Mouse (Mus musculus) cortical plate, adult 2 months (tissue): ENCODE results near the gene Tcp11. TPM values are rescaled to one million over a fixed set of nuclear protein-coding genes. Genes with fewer than 3 reads are reported as not detected.
A peak's percentile ranks its signal among the peaks of the same experiment; 100 is the strongest.

Experiments used
- H3K27ac ChIP-seq: fragments of 200-500 bp; 2 replicates; pipeline ENCODE4 v1.5.1; 2012; ENCODE audit warnings: low read length, control low read depth, inconsistent platforms; ENCODE audit not compliant: insufficient read depth
- H3K4me1 ChIP-seq: fragments of 200-500 bp; 2 replicates; pipeline ENCODE4 v1.6.1; 2011; ENCODE audit warnings: low read length; ENCODE audit not compliant: control insufficient read depth, insufficient read depth
- H3K4me3 ChIP-seq: fragments of 200-500 bp; 2 replicates; pipeline ENCODE4 v1.5.1; 2011; ENCODE audit warnings: mild to moderate bottlenecking, low read length, control low read depth; ENCODE audit not compliant: insufficient read depth
- CTCF ChIP-seq: fragments of 200-500 bp; IDR thresholded peaks from 2 replicates; pipeline ENCODE4 v1.5.1; 2011; ENCODE audit warnings: mild to moderate bottlenecking, control low read depth, low read length; ENCODE audit not compliant: insufficient read depth; ENCODE audit errors: extremely low read depth
- POLR2A ChIP-seq: fragments of 200-500 bp; IDR thresholded peaks from 2 replicates; pipeline ENCODE4 v1.6.1; 2011; ENCODE audit warnings: mild to moderate bottlenecking, low read length, control low read depth; ENCODE audit not compliant: insufficient read depth; ENCODE audit errors: extremely low read depth
- polyA plus RNA-seq: library from polyadenylated mRNA; depleted of rRNA; stranded (reverse); fragments of >200 nt; gene quantifications from 2 replicates; pipeline ENCODE4 v1.2.3, GENCODE M21; 2012

Gene Tcp11
- polyA plus RNA-seq, 1 experiment: 0.44 TPM

DNA sequence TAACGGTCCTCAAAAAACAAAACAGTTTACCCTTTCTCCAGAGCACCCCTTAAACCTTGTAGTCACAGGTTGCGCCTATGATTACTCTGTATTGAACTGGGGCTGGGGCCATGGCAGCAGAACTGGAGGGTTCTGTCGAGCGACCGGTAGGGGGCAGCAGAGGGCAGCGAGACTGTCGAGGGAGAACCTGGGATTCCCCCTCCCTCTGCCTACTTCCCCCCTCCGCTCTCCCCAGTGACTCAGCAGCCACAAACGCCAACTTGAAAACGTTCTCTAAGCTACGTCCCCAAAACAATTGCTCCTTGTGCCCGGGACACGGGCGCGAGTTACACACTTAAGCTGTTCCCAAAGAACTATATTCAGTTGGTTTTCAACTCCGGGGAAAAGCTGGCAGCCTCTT, 4.5 kb upstream of the Tcp11 start:
- no peaks in the 10 kb centered on the region for H3K4me1 ChIP-seq
- no peak overlapping the region for H3K4me3 ChIP-seq
- no peak for TF ChIP-seq POLR2A
- peak; percentile 80 for TF ChIP-seq CTCF
- H3K27ac ChIP-seq: no peak overlapping the region

DNA sequence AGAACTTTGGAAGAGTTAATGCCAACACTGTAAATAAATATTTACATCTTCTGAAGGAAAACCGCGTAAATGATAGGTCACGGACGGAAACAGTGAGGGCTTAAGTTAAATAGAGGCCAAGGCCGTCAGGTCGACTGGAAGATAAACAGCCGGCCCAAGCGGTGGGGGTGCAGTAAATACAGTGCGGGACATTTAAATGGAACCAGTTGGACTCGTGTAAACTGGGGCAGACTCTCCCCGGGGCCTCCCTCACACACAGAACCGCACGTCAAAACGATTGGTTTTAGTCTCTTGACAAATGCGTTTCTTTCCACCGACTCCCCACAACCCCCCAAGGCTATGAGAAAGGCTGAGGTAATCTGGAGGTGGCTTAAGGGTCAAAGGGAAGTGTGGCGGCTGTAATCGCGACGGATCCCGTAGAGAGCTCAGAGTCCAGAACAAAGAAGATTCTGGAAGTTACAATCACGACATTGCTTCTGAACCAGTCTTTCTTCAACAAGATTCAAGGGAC, 4.0 kb upstream of the Tcp11 start:
- no peak overlapping the region for H3K4me3 ChIP-seq
- no peak overlapping the region for H3K27ac ChIP-seq
- TF ChIP-seq CTCF: no peak
- no peak for TF ChIP-seq POLR2A
- no peaks in the 10 kb centered on the region for H3K4me1 ChIP-seq

- H3K4me3 ChIP-seq: no peak overlapping the region
- no peak overlapping the region for H3K27ac ChIP-seq
- TF ChIP-seq CTCF: no peak
- no peak for TF ChIP-seq POLR2A
- no peaks in the 10 kb centered on the region for H3K4me1 ChIP-seq
Observed at GRCm38 (mm10) chr17:28082863-28083262, 2.4 kb upstream of the Tcp11 start.

GRCm38 (mm10) chr17:28081856-28082255, 1.4 kb upstream of the Tcp11 start:
- TF ChIP-seq CTCF: no peak
- TF ChIP-seq POLR2A: no peak
- Histone ChIP-seq H3K27ac (no peak overlapping the region), H3K4me1 (no peaks in the 10 kb centered on the region), H3K4me3 (no peak overlapping the region)

GRCm38 (mm10) chr17:28081385-28081784, 946 bp upstream of the Tcp11 start:
- Histone ChIP-seq H3K4me3 (no peak overlapping the region), H3K4me1 (no peaks in the 10 kb centered on the region), H3K27ac (no peak overlapping the region)
- TF ChIP-seq CTCF (peak; percentile 50), POLR2A (no peak)

- TF ChIP-seq POLR2A (no peak), CTCF (no peak)
- Histone ChIP-seq H3K4me1 (no peaks in the 10 kb centered on the region), H3K27ac (no peak overlapping the region), H3K4me3 (no peak overlapping the region)
Observed at GRCm38 (mm10) chr17:28080817-28081165, 352 bp upstream of the Tcp11 start.

- peak overlapping the region; percentile 5; the same call in 1 of the 2 replicates for H3K4me3 ChIP-seq
- no peak overlapping the region for H3K27ac ChIP-seq
- TF ChIP-seq POLR2A: no peak
- TF ChIP-seq CTCF: peak; percentile 84
- H3K4me1 ChIP-seq: no peaks in the 10 kb centered on the region
Observed at GRCm38 (mm10) chr17:28079618-28080017, 821 bp downstream of the Tcp11 start.

GRCm38 (mm10) chr17:28078028-28078427, 2.4 kb downstream of the Tcp11 start:
- TF ChIP-seq POLR2A (no peak), CTCF (no peak)
- no peak overlapping the region for H3K4me3 ChIP-seq

GRCm38 (mm10) chr17:28074486-28074885, 6.0 kb downstream of the Tcp11 start:
- no peak overlapping the region for H3K27ac ChIP-seq
- no peaks in the 10 kb centered on the region for H3K4me1 ChIP-seq
- no peak for TF ChIP-seq POLR2A
- no peak for TF ChIP-seq CTCF
- no peak overlapping the region for H3K4me3 ChIP-seq

More at GRCm38 (mm10) chr17:28078028-28078427, 2.4 kb downstream of the Tcp11 start:
- H3K27ac ChIP-seq: no peak overlapping the region
- no peaks in the 10 kb centered on the region for H3K4me1 ChIP-seq

DNA sequence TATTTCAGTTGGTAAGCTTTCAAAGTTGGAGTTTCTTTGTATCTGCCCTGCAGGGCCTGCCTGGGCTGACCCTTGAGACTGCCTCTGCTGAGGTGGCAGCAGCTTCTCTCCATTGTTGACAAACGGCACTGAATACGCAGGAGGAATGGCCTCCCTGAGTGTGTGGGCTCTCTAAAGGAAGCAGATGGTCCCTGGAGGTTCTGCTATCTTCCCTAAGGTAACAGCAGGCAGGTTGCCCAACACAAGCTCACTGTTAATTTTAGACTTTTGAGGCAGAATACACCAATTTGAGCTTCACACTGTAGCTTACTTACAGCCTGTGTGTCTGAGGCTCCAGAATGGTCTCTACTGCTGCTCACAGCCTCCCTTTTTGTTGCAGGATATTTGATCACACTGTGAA, 7.7 kb downstream of the Tcp11 start:
- H3K4me3 ChIP-seq: no peak overlapping the region
- TF ChIP-seq POLR2A (no peak), CTCF (no peak)
- H3K4me1 ChIP-seq: no peaks in the 10 kb centered on the region
- H3K27ac ChIP-seq: no peak overlapping the region
